Mouse (Mus musculus): ENCODE measurements at regions not wholly inside any gene's neighbourhood (a gene's known extent, or its start where the extent isn't known, plus 50 kb on each side); places are given as distances from the start of the nearest gene placed in this dataset.

DNA sequence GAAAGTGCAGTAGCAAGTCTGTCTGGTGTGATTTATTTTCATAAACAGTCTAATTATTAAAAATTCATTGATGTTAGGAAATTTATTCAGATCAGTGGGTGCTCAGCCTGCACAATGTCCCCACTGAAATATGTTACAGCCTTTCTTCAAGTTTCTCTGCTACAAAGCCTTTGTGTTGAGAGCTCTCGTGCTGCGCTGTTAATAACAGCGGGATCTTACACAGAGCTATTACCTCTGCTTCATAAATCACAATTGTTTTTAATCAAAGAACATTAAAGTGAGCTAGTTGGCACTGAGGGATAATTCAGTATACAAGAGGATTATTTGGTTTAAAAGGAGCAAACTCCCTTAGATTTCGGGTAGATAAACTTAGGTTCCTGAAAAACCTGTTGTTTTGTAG is 85.7 kb upstream of the Vgll3 start:
- TF ChIP-seq POLR2A (IDR thresholded peaks at IDR 0.05; ENCODE audit: insufficient read depth, low read length), result no peak
- no peak for TF ChIP-seq CTCF (IDR thresholded peaks at IDR 0.05; ENCODE audit: low read depth, low read length)
- TF ChIP-seq EP300 (IDR thresholded peaks at IDR 0.05; ENCODE audit: insufficient read depth, low read depth, low read length), result no peak

Measured in ES-Bruce4 (cell line).